Mouse (Mus musculus): ENCODE measurements around the gene Cnot8.

The Cnot8 gene

GRCm38 (mm10) chr11:58104351-58104791, 418 bp downstream of the Cnot8 start:
- DNase-seq (ENCODE audit: low spot score): no peak

- DNase-seq (ENCODE audit: low spot score): no peak
Measured at GRCm38 (mm10) chr11:58107009-58107408, 3.1 kb downstream of the Cnot8 start.

GRCm38 (mm10) chr11:58107664-58108337, 3.8 kb downstream of the Cnot8 start:
- DNase-seq (ENCODE audit: low spot score): no peak

- no peak for DNase-seq (ENCODE audit: low spot score)
Measured at GRCm38 (mm10) chr11:58116560-58116959, 12.6 kb downstream of the Cnot8 start.

GRCm38 (mm10) chr11:58117044-58117652, 13.2 kb downstream of the Cnot8 start:
- no peak for DNase-seq (ENCODE audit: low spot score)

GRCm38 (mm10) chr11:58120655-58121054, 16.7 kb downstream of the Cnot8 start:
- DNase-seq (ENCODE audit: low spot score): no peak

- no peak for DNase-seq (ENCODE audit: low spot score)
Measured at GRCm38 (mm10) chr11:58121351-58121750, 17.4 kb downstream of the Cnot8 start.

GRCm38 (mm10) chr11:58123711-58124110, 19.8 kb downstream of the Cnot8 start:
- DNase-seq (ENCODE audit: low spot score): no peak

GRCm38 (mm10) chr11:58125021-58125420, 21.1 kb downstream of the Cnot8 start:
- no peak for DNase-seq (ENCODE audit: low spot score)

- no peak for DNase-seq (ENCODE audit: low spot score)
Measured at GRCm38 (mm10) chr11:58126397-58127160, 22.6 kb downstream of the Cnot8 start.

GRCm38 (mm10) chr11:58127544-58127943, 23.6 kb downstream of the Cnot8 start:
- DNase-seq (ENCODE audit: low spot score): peak; percentile 14

- DNase-seq (ENCODE audit: low spot score): no peak
Measured at GRCm38 (mm10) chr11:58129302-58129843, 25.4 kb downstream of the Cnot8 start.

- no peak for DNase-seq (ENCODE audit: low spot score)
Measured at GRCm38 (mm10) chr11:58132026-58132425, 28.1 kb downstream of the Cnot8 start.

GRCm38 (mm10) chr11:58134869-58135268, 30.9 kb downstream of the Cnot8 start:
- DNase-seq (ENCODE audit: low spot score): no peak

- no peak for DNase-seq (ENCODE audit: low spot score)
Measured at GRCm38 (mm10) chr11:58135296-58135695, 31.3 kb downstream of the Cnot8 start.

- DNase-seq (ENCODE audit: low spot score): no peak
Measured at GRCm38 (mm10) chr11:58136677-58137076, 32.7 kb downstream of the Cnot8 start.

- no peak for DNase-seq (ENCODE audit: low spot score)
Measured at GRCm38 (mm10) chr11:58138821-58139220, 34.9 kb downstream of the Cnot8 start.

GRCm38 (mm10) chr11:58139466-58139865, 35.5 kb downstream of the Cnot8 start:
- no peak for DNase-seq (ENCODE audit: low spot score)

GRCm38 (mm10) chr11:58143704-58144426, 39.9 kb downstream of the Cnot8 start:
- no peak for DNase-seq (ENCODE audit: low spot score)

GRCm38 (mm10) chr11:58146241-58146640, 42.3 kb downstream of the Cnot8 start:
- DNase-seq (ENCODE audit: low spot score): peak; percentile 18

- DNase-seq (ENCODE audit: low spot score): no peak
Measured at GRCm38 (mm10) chr11:58155458-58155857, 51.5 kb downstream of the Cnot8 start.

- DNase-seq (ENCODE audit: low spot score): no peak
Measured at GRCm38 (mm10) chr11:58156871-58157270, 52.9 kb downstream of the Cnot8 start.

All from spleen, adult 12 weeks (tissue).